Mouse (Mus musculus) left cerebral cortex, adult 2 months (tissue): ENCODE measurements around the gene Apc2. TPM values are rescaled to one million over a fixed set of nuclear protein-coding genes. Genes with fewer than 3 reads are reported as not detected.

Experiments used
- DNase-seq, 2 experiments: peaks; one replicate each; pipeline ENCODE4 v3.0.0; 2021 to 2022; ENCODE audit warnings: low spot score in 2 of 2, mixed read lengths in 1 of 2; ENCODE audit errors: extremely low spot score in 1 of 2
- H3K27ac ChIP-seq: fragments of 200-600 bp; 2 replicates; pipeline ENCODE4 v1.8.1; 2022
- H3K4me3 ChIP-seq: fragments of 200-600 bp; 2 replicates; pipeline ENCODE4 v1.8.1; 2022
- CTCF ChIP-seq: fragments of 200-600 bp; IDR thresholded peaks from 2 replicates; pipeline ENCODE4 v1.8.1; 2022; ENCODE audit warnings: antibody characterized with exemption, mild to moderate bottlenecking, moderate library complexity
- intact Hi-C: fragments of 180-260 bp; cut with DNase I; formaldehyde crosslinking; loops from one replicate; pipeline ENCODE4 v1.15.1; 2025
- total RNA-seq, 2 experiments: library from RNA; stranded (reverse); gene quantifications; 2 replicates each; pipeline ENCODE4 v1.2.3; 2021

Apc2 gene
- total RNA-seq, 2 experiments from 2014 or later, result 111 to 113 TPM

GRCm38 (mm10) chr10:80285222-80286070 is 10.3 kb upstream of the Apc2 start:
- TF ChIP-seq CTCF, result no peak
- Histone ChIP-seq H3K27ac (no peak overlapping the region), H3K4me3 (no peak overlapping the region)
- intact Hi-C loops, result no loop called here
- no peak for DNase-seq

DNA sequence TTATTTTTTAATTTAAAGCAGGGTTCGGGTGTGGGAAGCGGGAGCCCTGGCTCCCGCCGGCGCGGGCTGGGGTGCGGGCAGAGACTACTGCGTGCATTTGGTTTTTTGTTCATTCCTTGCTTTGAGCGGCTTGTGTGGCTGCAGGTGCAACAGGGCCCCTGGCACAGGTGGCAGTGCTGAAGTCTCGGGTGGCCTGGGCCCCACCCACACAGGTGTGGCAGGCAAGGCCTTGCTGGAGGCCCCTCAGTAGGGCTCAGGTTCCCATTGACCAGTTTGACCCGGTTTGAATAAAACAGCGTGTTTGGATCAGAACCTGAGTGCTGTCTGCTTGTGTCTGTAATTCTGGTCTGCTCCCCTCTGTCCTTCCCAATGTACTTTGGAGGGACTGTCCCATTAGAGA is 7.7 kb upstream of the Apc2 start:
- no peak for DNase-seq
- intact Hi-C loops, result no loop called here
- Histone ChIP-seq H3K27ac (no peak overlapping the region), H3K4me3 (no peak overlapping the region)
- TF ChIP-seq CTCF, result no peak

GRCm38 (mm10) chr10:80288657-80289056 is 7.1 kb upstream of the Apc2 start:
- DNase-seq, result no peak
- H3K4me3 ChIP-seq, result no peak overlapping the region
- intact Hi-C loops, result no loop called here
- peak; percentile 33 for TF ChIP-seq CTCF
- no peak overlapping the region for H3K27ac ChIP-seq

DNA sequence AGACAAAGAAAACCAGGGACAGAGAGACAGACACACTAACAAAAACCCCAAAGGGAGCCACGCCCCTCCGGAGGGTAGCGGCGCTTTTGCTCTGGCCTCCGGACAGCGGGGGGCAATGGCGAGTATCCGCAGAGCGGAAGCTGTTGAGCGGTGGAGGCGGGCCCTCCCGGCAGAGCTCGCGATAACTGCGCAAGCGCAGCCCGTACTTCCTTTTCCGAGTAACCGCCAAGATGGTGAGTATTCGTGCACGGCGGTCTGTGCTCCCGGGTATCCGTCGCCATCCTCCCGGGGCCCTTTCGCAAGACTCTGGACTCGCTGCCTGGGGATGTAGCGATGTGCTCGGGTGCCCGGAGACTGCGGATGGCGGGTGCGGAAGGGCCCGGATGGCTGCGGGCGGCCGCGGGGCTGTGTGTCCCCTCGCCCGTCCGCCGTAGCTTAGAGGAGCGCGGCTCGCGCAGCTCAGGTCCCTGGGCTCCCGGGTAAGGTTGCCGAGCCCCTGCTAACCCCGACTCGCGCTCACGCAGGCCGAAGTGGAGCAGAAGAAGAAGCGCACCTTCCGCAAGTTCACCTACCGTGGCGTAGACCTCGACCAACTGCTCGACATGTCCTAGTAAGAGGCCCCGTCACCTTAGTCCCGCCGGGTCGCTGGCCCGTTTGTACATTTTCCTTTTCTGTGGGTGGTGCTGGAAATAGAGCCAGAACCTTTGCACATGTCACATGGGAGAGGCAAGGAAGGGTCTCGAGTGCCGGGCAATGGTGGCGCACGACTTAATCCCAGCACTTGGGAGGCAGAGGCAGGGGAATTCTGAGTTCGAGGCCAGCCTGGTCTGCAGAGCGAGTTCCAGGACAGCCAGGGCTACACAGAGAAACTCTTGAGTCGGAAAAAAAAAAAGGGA is 3.3 kb upstream of the Apc2 start, which contains the start of gene Rps15:
TSS of gene Rps15 (plus strand) at position 203 of the 896 bp plus-strand sequence.
- peak; percentile 71 for TF ChIP-seq CTCF
- DNase-seq, result peak; percentile 90 to 93
- intact Hi-C loops, result loop anchor here (2.0 kb wide), 1 partner anchor 56 kb away; the partner anchor contains the start of gene Adamtsl5
- H3K4me3 ChIP-seq, result peak within 1 kb of the TSS; percentile 96
- peak within 1 kb of the TSS; percentile 89 for H3K27ac ChIP-seq

GRCm38 (mm10) chr10:80293325-80293724 is 2.5 kb upstream of the Apc2 start:
- intact Hi-C loops, result loop anchor here (2.0 kb wide), 1 partner anchor 55 kb away; the partner anchor contains the start of gene Adamtsl5
- TF ChIP-seq CTCF, result no peak
- no peak for DNase-seq
- Histone ChIP-seq H3K4me3 (peak overlapping the region; percentile 96), H3K27ac (peak overlapping the region; percentile 89)

GRCm38 (mm10) chr10:80294311-80294710 is 1.5 kb upstream of the Apc2 start:
- intact Hi-C loops, result loop anchor here (2.0 kb wide), 1 partner anchor 80 kb away; no protein-coding TSS in a partner anchor
- no peak for DNase-seq
- no peak overlapping the region for H3K4me3 ChIP-seq
- no peak for TF ChIP-seq CTCF
- no peak overlapping the region for H3K27ac ChIP-seq

- H3K4me3 ChIP-seq, result no peak overlapping the region
- TF ChIP-seq CTCF, result no peak
- H3K27ac ChIP-seq, result peak overlapping the region; percentile 94; the same call in 1 of the 2 replicates
- intact Hi-C loops, result loop anchor here (2.0 kb wide), 1 partner anchor 80 kb away; no protein-coding TSS in a partner anchor
- DNase-seq, result no peak
Measured at GRCm38 (mm10) chr10:80294788-80295303, 931 bp upstream of the Apc2 start.

DNA sequence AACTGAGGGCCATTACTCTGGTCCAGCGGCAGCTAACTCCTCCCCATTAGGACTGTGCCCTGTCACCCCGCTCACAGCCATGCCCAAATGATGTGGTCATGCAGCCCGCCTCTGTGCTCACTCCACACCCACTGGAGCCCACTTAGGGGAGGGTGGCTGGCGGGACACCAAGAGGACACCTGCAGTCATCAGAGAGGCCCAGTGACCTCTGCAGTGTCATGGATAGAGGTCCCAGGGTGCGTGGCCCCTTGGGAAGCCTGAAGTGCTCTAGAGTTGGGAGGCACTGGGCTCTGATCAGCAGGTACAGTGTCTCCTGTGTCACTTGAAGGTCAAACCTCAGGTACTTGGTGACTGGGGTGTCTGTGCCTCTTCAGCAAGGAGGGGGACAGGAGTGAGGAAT is 1.0 kb downstream of the Apc2 start:
- intact Hi-C loops, result no loop called here
- Histone ChIP-seq H3K27ac (peak overlapping the region; percentile 94), H3K4me3 (peak overlapping the region; percentile 62)
- no peak for TF ChIP-seq CTCF
- no peak for DNase-seq

DNA sequence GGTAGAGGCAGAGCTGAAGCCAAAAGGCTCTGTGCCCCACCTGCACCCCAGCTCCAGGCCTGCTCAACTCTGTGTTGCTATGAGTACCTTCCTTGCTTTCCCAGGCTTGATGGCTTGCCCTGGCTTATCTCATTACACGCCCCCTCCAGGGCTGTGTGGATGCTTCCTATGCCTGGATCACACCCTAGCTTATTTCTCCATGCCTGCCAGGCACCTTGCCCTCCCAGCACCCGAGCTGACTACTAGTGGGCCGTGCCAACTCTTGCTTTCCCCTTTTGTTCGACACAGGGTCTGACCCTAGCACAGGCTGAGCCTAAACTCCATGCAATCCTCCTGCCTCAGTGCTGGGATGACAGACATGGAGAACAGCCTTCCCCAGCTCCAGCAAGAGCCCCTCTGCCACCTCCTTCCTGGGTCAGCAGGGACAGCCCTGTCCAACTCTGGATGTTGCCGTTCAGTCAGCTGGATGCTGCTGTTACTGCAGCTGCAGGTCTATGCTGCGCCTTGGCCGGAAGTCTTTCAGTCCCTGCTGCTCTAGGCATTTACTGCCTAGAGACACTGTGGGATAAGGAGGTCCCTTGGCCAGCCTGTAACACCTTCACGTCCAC is 1.9 kb downstream of the Apc2 start:
- DNase-seq, result no peak
- intact Hi-C loops, result no loop called here
- no peak for TF ChIP-seq CTCF
- Histone ChIP-seq H3K27ac (peak overlapping the region; percentile 94), H3K4me3 (peak overlapping the region; percentile 62)

- peak overlapping the region; percentile 78 for H3K4me3 ChIP-seq
Measured at GRCm38 (mm10) chr10:80298571-80299281, 2.9 kb downstream of the Apc2 start.

More at GRCm38 (mm10) chr10:80298571-80299281, 2.9 kb downstream of the Apc2 start:
- no peak for TF ChIP-seq CTCF
- H3K27ac ChIP-seq, result peak overlapping the region; percentile 94
- peak; percentile 92 to 93 for DNase-seq
- intact Hi-C loops, result no loop called here
